Mouse (Mus musculus) left cerebral cortex, postnatal 10 days (tissue): ENCODE measurements around the gene Zfp64. TPM values are rescaled to one million over a fixed set of nuclear protein-coding genes. Genes with fewer than 3 reads are reported as not detected.
A peak's percentile ranks its signal among the peaks of the same experiment; 100 is the strongest.

Source experiments
- DNase-seq, 2 experiments: peaks; one replicate each; pipeline ENCODE4 v3.0.0; 2021 to 2022; ENCODE audit warnings: low spot score in 2 of 2, mixed read lengths in 1 of 2; ENCODE audit errors: extremely low spot score in 1 of 2
- intact Hi-C: fragments of 180-260 bp; cut with DNase I; formaldehyde crosslinking; loops from one replicate; pipeline ENCODE4 v1.15.1; 2025
- total RNA-seq, 2 experiments: library from RNA; stranded (reverse); gene quantifications; 2 replicates each; pipeline ENCODE4 v1.2.3; 2021

Gene Zfp64
- total RNA-seq, result 10 to 100 TPM; 19.1 to 19.5 TPM

GRCm38 (mm10) chr2:168954835-168955716 lies at the start of gene Zfp64:
Gene Zfp64 (minus strand): TSS chr2:168955587.
- peak; percentile 67 to 90 for DNase-seq
- intact Hi-C loops, result no loop called here

- peak; percentile 13 to 52 for DNase-seq
- intact Hi-C loops, result no loop called here
Observed at GRCm38 (mm10) chr2:168992642-168993420, 37.4 kb upstream of the Zfp64 start.

- intact Hi-C loops, result no loop called here
- DNase-seq, result no peak
Observed at GRCm38 (mm10) chr2:168990957-168991356, 35.6 kb upstream of the Zfp64 start.

- intact Hi-C loops, result no loop called here
- peak in 1 of 2 experiments; percentile 33 for DNase-seq
Observed at GRCm38 (mm10) chr2:168990061-168990753, 34.8 kb upstream of the Zfp64 start.

GRCm38 (mm10) chr2:168988056-168988455 lies 32.7 kb upstream of the Zfp64 start:
- no peak for DNase-seq
- intact Hi-C loops, result no loop called here

GRCm38 (mm10) chr2:168987421-168987820 lies 32.0 kb upstream of the Zfp64 start:
- intact Hi-C loops, result no loop called here

GRCm38 (mm10) chr2:168981951-168982350 lies 26.6 kb upstream of the Zfp64 start:
- intact Hi-C loops, result no loop called here
- no peak for DNase-seq

More at GRCm38 (mm10) chr2:168987421-168987820, 32.0 kb upstream of the Zfp64 start:
- DNase-seq, result no peak

- intact Hi-C loops, result no loop called here
- no peak for DNase-seq
Observed at GRCm38 (mm10) chr2:168981448-168981847, 26.1 kb upstream of the Zfp64 start.

GRCm38 (mm10) chr2:168980859-168981258 lies 25.5 kb upstream of the Zfp64 start:
- peak; percentile 43 to 72 for DNase-seq
- intact Hi-C loops, result no loop called here

- no peak for DNase-seq
- intact Hi-C loops, result no loop called here
Observed at GRCm38 (mm10) chr2:168979742-168980141, 24.4 kb upstream of the Zfp64 start.

GRCm38 (mm10) chr2:168978031-168978430 lies 22.6 kb upstream of the Zfp64 start:
- intact Hi-C loops, result no loop called here
- no peak for DNase-seq

- intact Hi-C loops, result no loop called here
- no peak for DNase-seq
Observed at GRCm38 (mm10) chr2:168970131-168970530, 14.7 kb upstream of the Zfp64 start.

GRCm38 (mm10) chr2:168968136-168968925 lies 12.9 kb upstream of the Zfp64 start:
- intact Hi-C loops, result no loop called here
- DNase-seq, result no peak

GRCm38 (mm10) chr2:168966525-168966924 lies 11.1 kb upstream of the Zfp64 start:
- no peak for DNase-seq
- intact Hi-C loops, result no loop called here

- intact Hi-C loops, result no loop called here
- no peak for DNase-seq
Observed at GRCm38 (mm10) chr2:168964849-168965248, 9.5 kb upstream of the Zfp64 start.

- DNase-seq, result no peak
- intact Hi-C loops, result no loop called here
Observed at GRCm38 (mm10) chr2:168961729-168962666, 6.6 kb upstream of the Zfp64 start.

- intact Hi-C loops, result no loop called here
- DNase-seq, result no peak
Observed at GRCm38 (mm10) chr2:168960814-168961213, 5.4 kb upstream of the Zfp64 start.
